Mouse (Mus musculus): ENCODE results near the gene Gna15. TPM values are rescaled to one million over a fixed set of nuclear protein-coding genes. Genes with fewer than 3 reads are reported as not detected.

Gene Gna15
- polyA plus RNA-seq (2015; fragmentation: Nextera tagmentation; extraction: Ambion mirVana), result 1.3 and 1.9 TPM in 2 replicates

GRCm38 (mm10) chr10:81524051-81524605 lies at the start of gene Gna15:
Gna15 (minus strand) TSS chr10:81524225.
- H3K9ac ChIP-seq, result no peak within 1 kb of the TSS
- H3K9me3 ChIP-seq, result no peaks in the 10 kb centered on the region
- ATAC-seq (ENCODE audit: low read depth), result no peak
- WGBS, result 36% methylated on average over 9 of the region's 9 CpGs
- no peak within 1 kb of the TSS for H3K4me3 ChIP-seq
- H3K27ac ChIP-seq (replicated peaks), result no peak within 1 kb of the TSS
- H3K36me3 ChIP-seq, result peaks cover 5% of the 10 kb centered on the region
- peaks cover 19% of the 10 kb centered on the region for H3K27me3 ChIP-seq
- H3K4me2 ChIP-seq, result no peak within 1 kb of the TSS
- H3K4me1 ChIP-seq (replicated peaks), result no peaks in the 10 kb centered on the region

GRCm38 (mm10) chr10:81572975-81573374 lies 49.0 kb upstream of the Gna15 start:
- no peak for ATAC-seq (ENCODE audit: low read depth)
- 7% methylated on average over 9 of the region's 9 CpGs for WGBS
- H3K4me3 ChIP-seq, result no peak overlapping the region
- peaks cover 61% of the 10 kb centered on the region for H3K27me3 ChIP-seq
- H3K9me3 ChIP-seq, result no peaks in the 10 kb centered on the region
- H3K4me1 ChIP-seq (replicated peaks), result peaks cover 75% of the 10 kb centered on the region
- H3K9ac ChIP-seq, result no peak overlapping the region
- 0 out of 2 replicates have a peak overlapping the region, but pooled peaks have one; percentile 75 for H3K4me2 ChIP-seq
- no peak overlapping the region for H3K27ac ChIP-seq (replicated peaks)
- H3K36me3 ChIP-seq, result no peaks in the 10 kb centered on the region

GRCm38 (mm10) chr10:81572133-81572671 lies 48.2 kb upstream of the Gna15 start:
- H3K4me1 ChIP-seq (replicated peaks), result peaks cover 79% of the 10 kb centered on the region
- peaks cover 59% of the 10 kb centered on the region for H3K27me3 ChIP-seq
- H3K4me3 ChIP-seq, result peak overlapping the region; percentile 18
- H3K9ac ChIP-seq, result peak overlapping the region; percentile 50; the same call in 1 of the 2 replicates
- peak; percentile 2; the same call in 1 of the 2 replicates for ATAC-seq (ENCODE audit: low read depth)
- peak overlapping the region; percentile 75 for H3K4me2 ChIP-seq
- peak overlapping the region; percentile 65 for H3K27ac ChIP-seq (replicated peaks)
- H3K36me3 ChIP-seq, result 0 out of 2 replicates have a peak, but pooled peaks cover under 1% of the 10 kb centered on the region
- WGBS, result 5% methylated on average over 9 of the region's 9 CpGs
- no peaks in the 10 kb centered on the region for H3K9me3 ChIP-seq

GRCm38 (mm10) chr10:81571501-81571876 lies 47.5 kb upstream of the Gna15 start:
- peak; percentile 91 for ATAC-seq (ENCODE audit: low read depth)
- Histone ChIP-seq H3K4me1 (replicated peaks) (peaks cover 79% of the 10 kb centered on the region), H3K9me3 (no peaks in the 10 kb centered on the region), H3K27ac (replicated peaks) (peak overlapping the region; percentile 86), H3K9ac (peak overlapping the region; percentile 50), H3K4me3 (peak overlapping the region; percentile 35), H3K4me2 (peak overlapping the region; percentile 75), H3K36me3 (peaks cover 8% of the 10 kb centered on the region), H3K27me3 (peaks cover 59% of the 10 kb centered on the region)
- WGBS, result 2% methylated on average over 18 of the region's 18 CpGs

- H3K27me3 ChIP-seq, result peaks cover 59% of the 10 kb centered on the region
- peak overlapping the region; percentile 86 for H3K27ac ChIP-seq (replicated peaks)
- under 1% methylated on average over 34 of the region's 34 CpGs for WGBS
- peaks cover 74% of the 10 kb centered on the region for H3K4me1 ChIP-seq (replicated peaks)
- H3K36me3 ChIP-seq, result peaks cover 13% of the 10 kb centered on the region
- ATAC-seq (ENCODE audit: low read depth), result peak; percentile 67
- H3K9me3 ChIP-seq, result no peaks in the 10 kb centered on the region
- peak overlapping the region; percentile 35 for H3K4me3 ChIP-seq
- peak overlapping the region; percentile 75 for H3K4me2 ChIP-seq
- peak overlapping the region; percentile 54 for H3K9ac ChIP-seq
Measured at GRCm38 (mm10) chr10:81570831-81571500, 46.9 kb upstream of the Gna15 start.

GRCm38 (mm10) chr10:81570238-81570800 lies 46.3 kb upstream of the Gna15 start:
- Histone ChIP-seq H3K27me3 (peaks cover 60% of the 10 kb centered on the region), H3K9ac (peak overlapping the region; percentile 54), H3K27ac (replicated peaks) (peak overlapping the region; percentile 86), H3K36me3 (peaks cover 20% of the 10 kb centered on the region), H3K4me1 (replicated peaks) (peaks cover 69% of the 10 kb centered on the region), H3K4me3 (peak overlapping the region; percentile 35), H3K9me3 (no peaks in the 10 kb centered on the region), H3K4me2 (peak overlapping the region; percentile 75)
- WGBS, result 0% methylated on average over 9 of the region's 11 CpGs
- peak; percentile 13 for ATAC-seq (ENCODE audit: low read depth)

- Histone ChIP-seq H3K27me3 (peaks cover 66% of the 10 kb centered on the region), H3K9ac (no peak overlapping the region; the same call in 1 of the 2 replicates), H3K27ac (replicated peaks) (peak overlapping the region; percentile 86), H3K9me3 (no peaks in the 10 kb centered on the region), H3K4me1 (replicated peaks) (peaks cover 69% of the 10 kb centered on the region), H3K36me3 (peaks cover 26% of the 10 kb centered on the region), H3K4me2 (peak overlapping the region; percentile 75; the same call in 1 of the 2 replicates), H3K4me3 (no peak overlapping the region)
- ATAC-seq (ENCODE audit: low read depth), result no peak
- 49% methylated on average over 9 of the region's 9 CpGs for WGBS
Measured at GRCm38 (mm10) chr10:81569507-81570237, 45.6 kb upstream of the Gna15 start.

- ATAC-seq (ENCODE audit: low read depth), result peak; percentile 1; the same call in 1 of the 2 replicates
- peaks cover 37% of the 10 kb centered on the region for H3K36me3 ChIP-seq
- peak overlapping the region; percentile 86 for H3K27ac ChIP-seq (replicated peaks)
- H3K9ac ChIP-seq, result peak overlapping the region; percentile 49
- H3K9me3 ChIP-seq, result no peaks in the 10 kb centered on the region
- H3K4me2 ChIP-seq, result peak overlapping the region; percentile 25
- H3K4me3 ChIP-seq, result no peak overlapping the region
- H3K4me1 ChIP-seq (replicated peaks), result peaks cover 69% of the 10 kb centered on the region
- H3K27me3 ChIP-seq, result peaks cover 56% of the 10 kb centered on the region
- WGBS, result 8% methylated on average over 15 of the region's 16 CpGs
Measured at GRCm38 (mm10) chr10:81568381-81569191, 44.6 kb upstream of the Gna15 start.

- Histone ChIP-seq H3K4me2 (no peak overlapping the region), H3K36me3 (peaks cover 55% of the 10 kb centered on the region), H3K4me3 (no peak overlapping the region), H3K9me3 (no peaks in the 10 kb centered on the region), H3K27ac (replicated peaks) (no peak overlapping the region), H3K9ac (no peak overlapping the region), H3K27me3 (peaks cover 39% of the 10 kb centered on the region), H3K4me1 (replicated peaks) (peaks cover 77% of the 10 kb centered on the region)
- no peak for ATAC-seq (ENCODE audit: low read depth)
- WGBS, result 41% methylated on average over 20 of the region's 20 CpGs
Measured at GRCm38 (mm10) chr10:81565257-81566228, 41.5 kb upstream of the Gna15 start.

GRCm38 (mm10) chr10:81564734-81565133 lies 40.7 kb upstream of the Gna15 start:
- WGBS, result 21% methylated on average over 10 of the region's 10 CpGs
- no peak overlapping the region for H3K27ac ChIP-seq (replicated peaks)

More at GRCm38 (mm10) chr10:81564734-81565133, 40.7 kb upstream of the Gna15 start:
- Histone ChIP-seq H3K27me3 (peaks cover 39% of the 10 kb centered on the region), H3K9me3 (no peaks in the 10 kb centered on the region), H3K4me3 (no peak overlapping the region), H3K36me3 (peaks cover 55% of the 10 kb centered on the region), H3K9ac (0 out of 2 replicates have a peak overlapping the region, but pooled peaks have one; percentile 58), H3K4me1 (replicated peaks) (peaks cover 73% of the 10 kb centered on the region), H3K4me2 (no peak overlapping the region)
- ATAC-seq (ENCODE audit: low read depth), result no peak

Measured in neural tube, embryonic 13.5 days (tissue).